Mouse (Mus musculus) gastrocnemius, postnatal 14 days (tissue): Measurements from ENCODE around the gene Nmrk1. TPM values are rescaled to one million over a fixed set of nuclear protein-coding genes. Genes with fewer than 3 reads are reported as not detected.

ENCODE experiments used
- DNase-seq: peaks from one replicate; pipeline ENCODE4 v3.0.0; 2021; ENCODE audit warnings: mixed read lengths
- intact Hi-C: fragments of 180-260 bp; cut with DNase I; formaldehyde crosslinking; loops from one replicate; pipeline ENCODE4 v1.15.1; 2025; ENCODE audit warnings: low total_unique reads
- total RNA-seq, 2 experiments: library from RNA; stranded (reverse); gene quantifications; 2 replicates each; pipeline ENCODE4 v1.2.3; 2021

The Nmrk1 gene
- total RNA-seq, 2 experiments from 2014 or later = 2.4 to 3.6 TPM

- no peak for DNase-seq
- intact Hi-C loops = no loop called here
These were observed 55.8 kb downstream of the Nmrk1 start for GRCm38 (mm10) chr19:18687556-18687955.

- no peak for DNase-seq
- intact Hi-C loops = no loop called here
These were observed 60.4 kb downstream of the Nmrk1 start for GRCm38 (mm10) chr19:18692176-18692575.

GRCm38 (mm10) chr19:18692768-18693167, 61.0 kb downstream of the Nmrk1 start:
- no peak for DNase-seq
- intact Hi-C loops = no loop called here

DNA sequence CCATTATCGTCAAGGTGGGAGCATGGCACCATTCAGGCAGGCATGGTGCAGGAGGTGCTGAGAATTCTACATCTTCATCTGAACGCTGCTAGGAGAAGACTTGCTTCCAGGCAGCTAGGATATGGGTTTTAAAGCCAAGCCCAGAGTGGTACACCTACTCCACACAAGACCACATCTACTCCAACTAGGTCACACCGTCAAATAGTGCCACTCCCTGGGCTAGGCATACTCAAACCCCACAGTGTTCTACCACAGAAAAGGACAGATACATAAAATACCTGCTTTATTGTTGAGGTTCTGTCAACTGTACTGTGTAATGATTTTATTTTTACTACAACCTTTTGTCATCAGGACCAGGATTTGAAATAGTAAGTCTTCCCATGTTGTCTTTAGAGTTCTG, 63.4 kb downstream of the Nmrk1 start:
- intact Hi-C loops = no loop called here
- DNase-seq = no peak

GRCm38 (mm10) chr19:18695552-18695951, 63.8 kb downstream of the Nmrk1 start:
- DNase-seq = no peak
- intact Hi-C loops = no loop called here

Other genes with a start within 250 kb of the Nmrk1 start
- gene Ostf1, start 127 bp upstream of the Nmrk1 start, total RNA-seq = 10 to 100 TPM; 32.2 to 36.5 TPM
- 10 to 100 TPM; 69.3 to 72.8 TPM for gene Carnmt1, start 38.8 kb downstream of the Nmrk1 start, total RNA-seq
- 1 to 10 TPM; 2.6 to 3.1 TPM for gene D030056L22Rik, start 81.2 kb downstream of the Nmrk1 start, total RNA-seq
- gene Trpm6, start 118.0 kb downstream of the Nmrk1 start, total RNA-seq = under 1 TPM; 0.04 to 0.14 TPM